Mouse (Mus musculus) E14TG2a.4 (cell line): ENCODE measurements at regions not wholly inside any gene's neighbourhood (a gene's known extent, or its start where the extent isn't known, plus 50 kb on each side); places are given as distances from the start of the nearest gene placed in this dataset.

Experiments
- H3K27me3 ChIP-seq: 2 replicates; pipeline ENCODE4 v1.6.1; 2014; ENCODE audit warnings: low read length, control low read depth; ENCODE audit not compliant: insufficient read depth
- H3K36me3 ChIP-seq: 2 replicates; pipeline ENCODE4 v1.6.1; 2014; ENCODE audit warnings: low read length, control low read depth; ENCODE audit not compliant: insufficient read depth
- H3K4me1 ChIP-seq: replicated peaks from 2 replicates; pipeline ENCODE4 v1.6.1; 2014; ENCODE audit warnings: low read depth, low read length, control low read depth
- H3K4me3 ChIP-seq: replicated peaks from 2 replicates; pipeline ENCODE4 v1.5.1; 2014; ENCODE audit warnings: mild to moderate bottlenecking, low read length
- H3K9me3 ChIP-seq: 2 replicates; pipeline ENCODE4 v1.6.1; 2014; ENCODE audit warnings: low read length, control low read depth
- CTCF ChIP-seq: conservative IDR thresholded peaks from 2 replicates; pipeline ENCODE4 v1.5.1; 2014; ENCODE audit warnings: low read length
- NANOG ChIP-seq: IDR thresholded peaks from 2 replicates; pipeline ENCODE4 v1.6.1; 2014; ENCODE audit warnings: borderline replicate concordance, low read length, mixed read lengths
- POU5F1 ChIP-seq: IDR thresholded peaks from 2 replicates; pipeline ENCODE4 v1.6.1; 2014; ENCODE audit warnings: low read length, borderline replicate concordance

GRCm38 (mm10) chr12:107285622-107286021, 202.8 kb upstream of the 3110018I06Rik start:
- H3K27me3 ChIP-seq = no peaks in the 10 kb centered on the region
- TF ChIP-seq POU5F1 (no peak), NANOG (no peak), CTCF (no peak)
- peaks cover 10% of the 10 kb centered on the region; the same call in 1 of the 2 replicates for H3K9me3 ChIP-seq

GRCm38 (mm10) chr12:107291377-107291776, 197.1 kb upstream of the 3110018I06Rik start:
- Histone ChIP-seq H3K36me3 (no peaks in the 10 kb centered on the region), H3K4me3 (no peak overlapping the region), H3K4me1 (no peaks in the 10 kb centered on the region), H3K27me3 (no peaks in the 10 kb centered on the region), H3K9me3 (peaks cover 2% of the 10 kb centered on the region; the same call in 1 of the 2 replicates)
- TF ChIP-seq CTCF (no peak), NANOG (no peak), POU5F1 (no peak)

More at GRCm38 (mm10) chr12:107285622-107286021, 202.8 kb upstream of the 3110018I06Rik start:
- Histone ChIP-seq H3K36me3 (no peaks in the 10 kb centered on the region), H3K4me1 (no peaks in the 10 kb centered on the region), H3K4me3 (no peak overlapping the region)

- Histone ChIP-seq H3K4me1 (0 out of 2 replicates have a peak, but pooled peaks cover 4% of the 10 kb centered on the region), H3K9me3 (no peaks in the 10 kb centered on the region), H3K36me3 (no peaks in the 10 kb centered on the region), H3K27me3 (peaks cover 3% of the 10 kb centered on the region; the same call in 1 of the 2 replicates), H3K4me3 (no peak overlapping the region)
- no peak for TF ChIP-seq POU5F1
- TF ChIP-seq NANOG = no peak
- no peak for TF ChIP-seq CTCF
These were observed 181.2 kb upstream of the 3110018I06Rik start for GRCm38 (mm10) chr12:107307094-107307740.

- Histone ChIP-seq H3K4me3 (no peak overlapping the region), H3K4me1 (no peaks in the 10 kb centered on the region), H3K36me3 (no peaks in the 10 kb centered on the region), H3K9me3 (no peaks in the 10 kb centered on the region), H3K27me3 (no peaks in the 10 kb centered on the region)
- TF ChIP-seq NANOG (no peak), POU5F1 (no peak), CTCF (no peak)
These were observed 173.0 kb upstream of the 3110018I06Rik start for GRCm38 (mm10) chr12:107315446-107315845.

- Histone ChIP-seq H3K4me3 (no peak overlapping the region), H3K27me3 (no peaks in the 10 kb centered on the region), H3K36me3 (no peaks in the 10 kb centered on the region), H3K9me3 (no peaks in the 10 kb centered on the region; the same call in 1 of the 2 replicates), H3K4me1 (no peaks in the 10 kb centered on the region)
- TF ChIP-seq POU5F1 (no peak), CTCF (no peak), NANOG (no peak)
These were observed 165.6 kb upstream of the 3110018I06Rik start for GRCm38 (mm10) chr12:107322861-107323260.

GRCm38 (mm10) chr12:107326101-107326500, 162.3 kb upstream of the 3110018I06Rik start:
- Histone ChIP-seq H3K4me3 (no peak overlapping the region), H3K36me3 (no peaks in the 10 kb centered on the region), H3K9me3 (peaks cover 8% of the 10 kb centered on the region), H3K27me3 (peaks cover 5% of the 10 kb centered on the region; the same call in 1 of the 2 replicates), H3K4me1 (no peaks in the 10 kb centered on the region)
- TF ChIP-seq POU5F1 = no peak

GRCm38 (mm10) chr12:107327107-107327770, 161.2 kb upstream of the 3110018I06Rik start:
- Histone ChIP-seq H3K4me3 (no peak overlapping the region), H3K9me3 (peaks cover 8% of the 10 kb centered on the region), H3K36me3 (no peaks in the 10 kb centered on the region), H3K27me3 (peaks cover 5% of the 10 kb centered on the region; the same call in 1 of the 2 replicates), H3K4me1 (no peaks in the 10 kb centered on the region)
- no peak for TF ChIP-seq NANOG
- TF ChIP-seq CTCF = no peak
- TF ChIP-seq POU5F1 = no peak

GRCm38 (mm10) chr12:107328986-107329385, 159.4 kb upstream of the 3110018I06Rik start:
- TF ChIP-seq POU5F1 (no peak), NANOG (no peak), CTCF (no peak)
- Histone ChIP-seq H3K4me3 (no peak overlapping the region), H3K36me3 (no peaks in the 10 kb centered on the region), H3K4me1 (no peaks in the 10 kb centered on the region), H3K27me3 (peaks cover 5% of the 10 kb centered on the region; the same call in 1 of the 2 replicates), H3K9me3 (peaks cover 14% of the 10 kb centered on the region)
